Mouse (Mus musculus) olfactory bulb, adult 2 months (tissue): ENCODE measurements around the gene Poc1a.

Source experiments
- CTCF ChIP-seq: fragments of 200-500 bp; IDR thresholded peaks from 2 replicates; pipeline ENCODE4 v1.5.1; 2012; ENCODE audit warnings: low read depth, mild to moderate bottlenecking, low read length, moderate library complexity; ENCODE audit not compliant: insufficient read depth
- POLR2A ChIP-seq: fragments of 200-500 bp; IDR thresholded peaks from 2 replicates; pipeline ENCODE4 v1.6.1; 2012; ENCODE audit warnings: mild to moderate bottlenecking, low read depth, low read length, moderate library complexity; ENCODE audit not compliant: insufficient read depth

GRCm38 (mm10) chr9:106377247-106377646 lies 96.4 kb downstream of the Poc1a start:
- TF ChIP-seq POLR2A (no peak), CTCF (no peak)
